Comparison of ENCODE assay signal across 12 mouse cellular contexts in genomic region chr4:54709751-54710150, GRCm38 (mm10).
"Had no signal": no experiment of that assay in that cellular context is flagged by ENCODE, and none has a peak within 500 bp of the region (broad histone marks: within the 10 kb centered on the region; RNA-seq: fewer than 3 reads in every experiment).

No protein-coding gene starts in this region.

- DNase-seq: gastrocnemius, adult 2 months; gastrocnemius, postnatal 10 days; gastrocnemius, postnatal 25 days; heart, postnatal 4 days; kidney, adult 18-20 months; kidney, adult 8-10 months; kidney, postnatal 10 days; kidney, postnatal 25 days; kidney, postnatal 4 days; layer of hippocampus, adult 9-11 months; layer of hippocampus, postnatal 36 days; left cerebral cortex, postnatal 4 days had no signal
